Mouse (Mus musculus): ENCODE measurements around the gene Fcho1. TPM values are rescaled to one million over a fixed set of nuclear protein-coding genes. Genes with fewer than 3 reads are reported as not detected.

Fcho1 gene
- polyA plus RNA-seq (2017; shearing (Covaris generic)) = 100 to 1,000 TPM; 219 to 246 TPM

DNA sequence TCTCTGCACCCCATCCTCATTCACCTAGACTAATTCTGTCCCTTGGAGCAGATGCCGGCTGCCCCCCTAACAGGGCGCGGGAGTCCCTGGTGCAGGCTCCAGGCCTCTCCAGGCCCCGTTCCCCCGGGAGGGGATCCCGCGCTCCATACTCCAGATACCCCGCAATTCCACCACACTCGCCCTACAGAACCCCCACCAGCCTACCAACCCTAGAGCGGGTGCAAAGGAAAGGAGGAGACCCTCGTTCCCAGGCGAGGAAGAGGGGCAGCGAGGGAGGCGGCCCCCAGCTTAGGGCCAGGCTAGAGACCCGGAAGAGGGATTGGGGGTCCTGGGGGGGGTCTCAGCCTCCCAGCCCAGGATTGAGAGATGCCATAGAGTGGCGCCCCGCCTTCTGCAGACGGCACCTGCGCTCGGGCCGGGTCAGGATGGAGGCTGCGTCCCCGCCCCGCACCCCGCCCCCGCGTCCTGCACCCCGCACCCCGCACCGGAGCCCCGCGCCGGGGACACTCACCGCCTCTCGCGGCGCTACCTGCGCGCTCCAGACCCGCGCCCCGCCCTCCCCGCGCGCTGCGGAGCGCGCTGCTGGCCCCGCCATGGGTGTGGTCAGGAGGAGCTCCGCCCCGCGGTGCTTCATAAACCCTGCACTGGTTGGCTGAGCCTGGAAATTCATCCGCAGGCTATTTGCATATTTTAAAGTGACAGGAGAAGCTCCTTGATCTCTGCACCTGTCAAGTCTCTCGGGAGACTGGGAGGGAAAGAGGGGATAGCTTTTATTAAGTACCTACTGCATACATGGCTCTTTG, at the start of gene Fcho1:
Gene Fcho1, minus strand, starts transcription at position 595 of the 803 bp plus-strand sequence.

DNA sequence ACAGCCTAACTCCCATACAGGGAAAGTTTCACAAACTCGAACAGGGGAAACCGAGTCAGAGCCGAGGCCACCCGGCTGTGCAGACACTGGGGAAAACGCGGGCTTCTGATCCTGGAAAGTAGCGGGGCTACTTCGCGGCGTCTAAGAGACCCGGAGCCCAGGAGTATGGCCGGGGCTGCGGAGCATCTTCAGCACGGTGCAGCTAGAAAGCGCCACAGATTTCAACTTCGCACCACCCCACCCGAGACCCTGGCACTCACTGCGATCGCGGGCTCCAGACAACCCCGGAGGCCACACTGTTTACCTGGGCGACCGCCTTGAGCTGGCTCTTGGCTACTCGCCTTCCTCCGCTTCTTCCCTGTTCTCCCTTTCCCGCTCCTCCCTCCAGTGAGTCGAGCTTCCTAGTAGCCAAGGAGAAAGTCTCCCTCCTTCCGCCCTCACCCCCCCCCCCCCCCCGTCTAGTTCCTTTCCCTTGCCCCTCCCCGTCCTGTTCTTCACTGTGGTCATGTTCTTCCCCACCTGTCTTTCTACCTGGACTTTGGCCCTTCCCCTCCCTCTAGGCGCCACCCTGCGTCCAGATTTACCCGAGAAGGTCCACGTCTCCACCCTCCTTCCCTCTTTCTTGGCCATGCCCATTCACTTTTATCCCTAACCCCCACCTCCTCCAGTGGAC, 24.0 kb downstream of the Fcho1 start, which contains the start of gene B3gnt3:
Gene B3gnt3, minus strand, starts transcription at position 376 of the 673 bp plus-strand sequence.

DNA sequence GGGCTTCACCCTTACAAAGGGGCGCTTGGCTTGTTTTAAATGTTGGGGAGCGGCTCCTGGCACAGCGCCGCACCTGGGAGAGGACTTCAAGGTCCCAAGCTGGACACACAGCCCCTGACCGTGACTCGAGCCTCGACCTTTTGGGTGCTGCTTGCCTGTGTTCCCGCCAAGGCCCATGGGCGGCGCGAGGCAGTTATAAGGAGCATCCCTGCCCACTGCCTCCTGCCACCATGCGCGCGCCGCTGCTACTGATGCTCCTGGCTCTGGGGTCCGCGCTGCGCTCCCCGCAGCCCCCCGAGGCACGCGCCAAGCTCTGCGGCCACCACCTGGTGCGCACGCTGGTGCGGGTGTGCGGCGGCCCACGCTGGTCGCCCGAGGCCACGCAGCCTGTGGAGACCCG, 36.5 kb downstream of the Fcho1 start, which contains the start of gene Insl3:
Gene Insl3, plus strand, starts transcription at position 187 of the 400 bp plus-strand sequence.

GRCm38 (mm10) chr8:71676020-71676741, 49.3 kb downstream of the Fcho1 start, which contains the start of gene Jak3:
TSS of gene Jak3 (plus strand) at chr8:71676296.

GRCm38 (mm10) chr8:71671549-71671965, 54.0 kb downstream of the Fcho1 start, which contains the start of gene Unc13a:
TSS of gene Unc13a (minus strand) at chr8:71671757.

Other genes with a start within 250 kb of the Fcho1 start
- gene Ano8, start 239.8 kb downstream of the Fcho1 start, polyA plus RNA-seq (2017; shearing (Covaris generic)) = 10 to 100 TPM; 15.7 to 26.6 TPM
- 1 to 10 TPM; 8.7 to 9.3 TPM for gene Gtpbp3, start 237.6 kb downstream of the Fcho1 start, polyA plus RNA-seq (2017; shearing (Covaris generic))
- under 1 TPM in 1 of 2 experiments, not detected in 1; 0.20 TPM for gene Plvap, start 214.0 kb downstream of the Fcho1 start, polyA plus RNA-seq (2017; shearing (Covaris generic))
- gene Ccdc194, start 200.0 kb downstream of the Fcho1 start, polyA plus RNA-seq (2017; shearing (Covaris generic)) = 1 to 10 TPM in 1 of 2 experiments, under 1 TPM in 1; 0.36 to 1.0 TPM
- 100 to 1,000 TPM; 106 to 121 TPM for gene Bst2, start 188.3 kb downstream of the Fcho1 start, polyA plus RNA-seq (2017; shearing (Covaris generic))
- gene Mvb12a, start 182.8 kb downstream of the Fcho1 start, polyA plus RNA-seq (2017; shearing (Covaris generic)) = 10 to 100 TPM; 98.2 to 98.4 TPM
- 1 to 10 TPM; 2.2 to 2.7 TPM for gene Tmem221, start 166.8 kb downstream of the Fcho1 start, polyA plus RNA-seq (2017; shearing (Covaris generic))
- 1 to 10 TPM in 1 of 2 experiments, under 1 TPM in 1; 0.18 to 3.6 TPM for gene Nxnl1, start 159.1 kb downstream of the Fcho1 start, polyA plus RNA-seq (2017; shearing (Covaris generic))
- gene Slc27a1, start 156.8 kb downstream of the Fcho1 start, polyA plus RNA-seq (2017; shearing (Covaris generic)) = 10 to 100 TPM; 11.2 to 19.8 TPM
- gene Pgls, start 133.5 kb downstream of the Fcho1 start, polyA plus RNA-seq (2017; shearing (Covaris generic)) = 100 to 1,000 TPM in 1 of 2 experiments, 10 to 100 TPM in 1; 89.3 to 117 TPM
- 10 to 100 TPM in 1 of 2 experiments, 1 to 10 TPM in 1; 7.0 to 10.3 TPM for gene Fam129c, start 128.1 kb downstream of the Fcho1 start, polyA plus RNA-seq (2017; shearing (Covaris generic))
- gene Colgalt1, start 114.7 kb downstream of the Fcho1 start, polyA plus RNA-seq (2017; shearing (Covaris generic)) = 10 to 100 TPM; 33.6 to 41.0 TPM
- gene Unc13a, start 54.0 kb downstream of the Fcho1 start, polyA plus RNA-seq (2017; shearing (Covaris generic)) = under 1 TPM; 0.43 to 0.69 TPM
- 100 to 1,000 TPM; 150 to 199 TPM for gene Jak3, start 49.4 kb downstream of the Fcho1 start, polyA plus RNA-seq (2017; shearing (Covaris generic))
- 10 to 100 TPM; 56.0 to 66.2 TPM for gene Insl3, start 36.5 kb downstream of the Fcho1 start, polyA plus RNA-seq (2017; shearing (Covaris generic))
- gene B3gnt3, start 23.9 kb downstream of the Fcho1 start, polyA plus RNA-seq (2017; shearing (Covaris generic)) = 1 to 10 TPM; 5.9 to 6.5 TPM
- 10 to 100 TPM in 1 of 2 experiments, 1 to 10 TPM in 1; 7.9 to 11.5 TPM for gene Zfp709, start 156.3 kb upstream of the Fcho1 start, polyA plus RNA-seq (2017; shearing (Covaris generic))
- gene Zfp882, start 182.9 kb upstream of the Fcho1 start, polyA plus RNA-seq (2017; shearing (Covaris generic)) = 1 to 10 TPM; 7.0 TPM
- gene Zfp617, start 182.9 kb upstream of the Fcho1 start, polyA plus RNA-seq (2017; shearing (Covaris generic)) = 10 to 100 TPM; 14.4 to 15.8 TPM
- 10 to 100 TPM; 25.4 to 35.6 TPM for gene Zfp961, start 225.3 kb upstream of the Fcho1 start, polyA plus RNA-seq (2017; shearing (Covaris generic))

Measured in inflammation-experienced regulatory T-cells (primary cell).